Mouse (Mus musculus): Measurements from ENCODE around the gene Otub2. TPM values are rescaled to one million over a fixed set of nuclear protein-coding genes. Genes with fewer than 3 reads are reported as not detected.

Otub2 gene
- polyA plus RNA-seq (2012; fragmentation: generic; extraction: Trizol) = 23.3 TPM

GRCm38 (mm10) chr12:103388505-103389347 is at the start of gene Otub2:
Gene Otub2 (plus strand): TSS chr12:103388682.
- peak within 1 kb of the TSS; percentile 72 for H3K4me2 ChIP-seq (ENCODE audit: low read depth)
- no peaks in the 10 kb centered on the region for H3K79me2 ChIP-seq (ENCODE audit: control insufficient read depth, insufficient read depth)
- H3K36me3 ChIP-seq (ENCODE audit: control insufficient read depth, insufficient read depth) = no peaks in the 10 kb centered on the region
- H3K4me3 ChIP-seq = peak within 1 kb of the TSS; percentile 69
- TF ChIP-seq E2F4 (IDR thresholded peaks at IDR 0.05; ENCODE audit: insufficient read depth) (no peak), CEBPB (IDR thresholded peaks at IDR 0.05; ENCODE audit: insufficient read depth, poor library complexity, severe bottlenecking) (no peak), MYOG (IDR thresholded peaks at IDR 0.05; ENCODE audit: control insufficient read depth in 1 of 3, insufficient read depth in 1 of 3, insufficient read length in 2 of 3, low read depth in 2 of 3) (peak in 1 of 3 experiments; percentile 47), TCF12 (IDR thresholded peaks at IDR 0.05; ENCODE audit: insufficient read depth, poor library complexity, severe bottlenecking) (no peak), USF1 (IDR thresholded peaks at IDR 0.05; ENCODE audit: low read depth) (no peak), REST (IDR thresholded peaks at IDR 0.05; ENCODE audit: insufficient read depth, insufficient read length) (no peak), POLR2A (IDR thresholded peaks at IDR 0.05; ENCODE audit: insufficient read length, low read depth) (peak; percentile 77), MYOD1 (IDR thresholded peaks at IDR 0.05; ENCODE audit: control insufficient read depth in 1 of 3, insufficient read length in 2 of 3, low read depth in 2 of 3) (no peak), POLR2AphosphoS2 (IDR thresholded peaks at IDR 0.05; ENCODE audit: insufficient read length, low read depth) (peak; percentile 83), SRF (IDR thresholded peaks at IDR 0.05; ENCODE audit: control insufficient read depth, insufficient read length, low read depth) (no peak)
- peak within 1 kb of the TSS; percentile 59 for H3ac ChIP-seq (ENCODE audit: control insufficient read depth, insufficient read length)
- no peaks in the 10 kb centered on the region for H3K27me3 ChIP-seq (ENCODE audit: control insufficient read depth, insufficient read depth, insufficient read length)

DNA sequence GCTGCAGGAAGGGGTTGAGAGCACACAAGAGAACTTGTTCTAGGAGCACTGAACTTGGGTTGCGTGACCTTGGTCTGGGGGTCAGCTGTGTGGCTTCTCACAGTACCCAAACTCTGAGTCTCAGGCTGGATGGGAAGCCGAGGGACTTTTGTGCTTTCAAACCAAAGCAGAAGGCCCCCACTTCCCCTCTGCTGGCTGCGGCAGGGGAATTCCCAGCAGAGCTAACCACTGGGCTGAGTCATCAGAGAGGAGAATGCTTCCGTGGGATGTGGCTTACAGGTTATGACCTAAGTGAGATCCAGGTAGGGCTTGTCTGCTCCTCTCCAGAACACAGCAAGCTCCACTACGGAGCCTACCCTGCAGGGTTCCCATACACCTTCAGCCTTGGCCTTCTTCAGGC is 47.3 kb upstream of the Otub2 start:
- no peak overlapping the region for H3K4me3 ChIP-seq
- no peak overlapping the region for H3ac ChIP-seq (ENCODE audit: control insufficient read depth, insufficient read length)
- H3K36me3 ChIP-seq (ENCODE audit: control insufficient read depth, insufficient read depth) = no peaks in the 10 kb centered on the region
- no peaks in the 10 kb centered on the region for H3K27me3 ChIP-seq (ENCODE audit: control insufficient read depth, insufficient read depth, insufficient read length)
- no peak for TF ChIP-seq POLR2AphosphoS2 (IDR thresholded peaks at IDR 0.05; ENCODE audit: insufficient read length, low read depth)
- no peak for TF ChIP-seq E2F4 (IDR thresholded peaks at IDR 0.05; ENCODE audit: insufficient read depth)
- no peak for TF ChIP-seq MYOD1 (IDR thresholded peaks at IDR 0.05; ENCODE audit: control insufficient read depth in 1 of 3, insufficient read length in 2 of 3, low read depth in 2 of 3)
- TF ChIP-seq CEBPB (IDR thresholded peaks at IDR 0.05; ENCODE audit: insufficient read depth, poor library complexity, severe bottlenecking) = no peak
- TF ChIP-seq USF1 (IDR thresholded peaks at IDR 0.05; ENCODE audit: low read depth) = no peak
- no peak for TF ChIP-seq TCF3 (IDR thresholded peaks at IDR 0.05; ENCODE audit: insufficient read length, low read depth)
- no peak for TF ChIP-seq MYOG (IDR thresholded peaks at IDR 0.05; ENCODE audit: control insufficient read depth in 1 of 3, insufficient read depth in 1 of 3, insufficient read length in 2 of 3, low read depth in 2 of 3)
- no peaks in the 10 kb centered on the region for H3K79me2 ChIP-seq (ENCODE audit: control insufficient read depth, insufficient read depth)
- H3K4me2 ChIP-seq (ENCODE audit: low read depth) = no peak overlapping the region

- no peak overlapping the region for H3K4me3 ChIP-seq
- H3K4me2 ChIP-seq (ENCODE audit: low read depth) = no peak overlapping the region
- no peaks in the 10 kb centered on the region for H3K36me3 ChIP-seq (ENCODE audit: control insufficient read depth, insufficient read depth)
- H3K79me2 ChIP-seq (ENCODE audit: control insufficient read depth, insufficient read depth) = no peaks in the 10 kb centered on the region
- no peaks in the 10 kb centered on the region for H3K27me3 ChIP-seq (ENCODE audit: control insufficient read depth, insufficient read depth, insufficient read length)
- TF ChIP-seq CEBPB (IDR thresholded peaks at IDR 0.05; ENCODE audit: insufficient read depth, poor library complexity, severe bottlenecking) (no peak), E2F4 (IDR thresholded peaks at IDR 0.05; ENCODE audit: insufficient read depth) (no peak), SRF (IDR thresholded peaks at IDR 0.05; ENCODE audit: control insufficient read depth, insufficient read length, low read depth) (no peak), POLR2A (IDR thresholded peaks at IDR 0.05; ENCODE audit: insufficient read length, low read depth) (no peak), USF1 (IDR thresholded peaks at IDR 0.05; ENCODE audit: low read depth) (no peak), TCF3 (IDR thresholded peaks at IDR 0.05; ENCODE audit: insufficient read length, low read depth) (no peak), POLR2AphosphoS2 (IDR thresholded peaks at IDR 0.05; ENCODE audit: insufficient read length, low read depth) (no peak), MYOG (IDR thresholded peaks at IDR 0.05; ENCODE audit: control insufficient read depth in 1 of 3, insufficient read depth in 1 of 3, insufficient read length in 2 of 3, low read depth in 2 of 3) (no peak), REST (IDR thresholded peaks at IDR 0.05; ENCODE audit: insufficient read depth, insufficient read length) (no peak), MYOD1 (IDR thresholded peaks at IDR 0.05; ENCODE audit: control insufficient read depth in 1 of 3, insufficient read length in 2 of 3, low read depth in 2 of 3) (no peak)
- H3ac ChIP-seq (ENCODE audit: control insufficient read depth, insufficient read length) = no peak overlapping the region
Observed at GRCm38 (mm10) chr12:103343456-103343855, 45.0 kb upstream of the Otub2 start.

GRCm38 (mm10) chr12:103344934-103345333 is 43.5 kb upstream of the Otub2 start:
- Histone ChIP-seq H3ac (ENCODE audit: control insufficient read depth, insufficient read length) (no peak overlapping the region), H3K4me2 (ENCODE audit: low read depth) (no peak overlapping the region), H3K36me3 (ENCODE audit: control insufficient read depth, insufficient read depth) (no peaks in the 10 kb centered on the region), H3K4me3 (no peak overlapping the region), H3K27me3 (ENCODE audit: control insufficient read depth, insufficient read depth, insufficient read length) (no peaks in the 10 kb centered on the region), H3K79me2 (ENCODE audit: control insufficient read depth, insufficient read depth) (no peaks in the 10 kb centered on the region)
- no peak for TF ChIP-seq SRF (IDR thresholded peaks at IDR 0.05; ENCODE audit: control insufficient read depth, insufficient read length, low read depth)
- TF ChIP-seq TCF12 (IDR thresholded peaks at IDR 0.05; ENCODE audit: insufficient read depth, poor library complexity, severe bottlenecking) = no peak
- TF ChIP-seq POLR2A (IDR thresholded peaks at IDR 0.05; ENCODE audit: insufficient read length, low read depth) = no peak
- TF ChIP-seq E2F4 (IDR thresholded peaks at IDR 0.05; ENCODE audit: insufficient read depth) = no peak
- TF ChIP-seq TCF3 (IDR thresholded peaks at IDR 0.05; ENCODE audit: insufficient read length, low read depth) = no peak
- TF ChIP-seq POLR2AphosphoS2 (IDR thresholded peaks at IDR 0.05; ENCODE audit: insufficient read length, low read depth) = no peak
- TF ChIP-seq REST (IDR thresholded peaks at IDR 0.05; ENCODE audit: insufficient read depth, insufficient read length) = no peak
- no peak for TF ChIP-seq MAX (IDR thresholded peaks at IDR 0.05; ENCODE audit: low read depth)
- no peak for TF ChIP-seq CEBPB (IDR thresholded peaks at IDR 0.05; ENCODE audit: insufficient read depth, poor library complexity, severe bottlenecking)
- TF ChIP-seq USF1 (IDR thresholded peaks at IDR 0.05; ENCODE audit: low read depth) = no peak
- TF ChIP-seq MYOG (IDR thresholded peaks at IDR 0.05; ENCODE audit: control insufficient read depth in 1 of 3, insufficient read depth in 1 of 3, insufficient read length in 2 of 3, low read depth in 2 of 3) = no peak
- no peak for TF ChIP-seq MYOD1 (IDR thresholded peaks at IDR 0.05; ENCODE audit: control insufficient read depth in 1 of 3, insufficient read length in 2 of 3, low read depth in 2 of 3)

Data from myocyte (in vitro differentiated cells).